In the genomic region with DNA sequence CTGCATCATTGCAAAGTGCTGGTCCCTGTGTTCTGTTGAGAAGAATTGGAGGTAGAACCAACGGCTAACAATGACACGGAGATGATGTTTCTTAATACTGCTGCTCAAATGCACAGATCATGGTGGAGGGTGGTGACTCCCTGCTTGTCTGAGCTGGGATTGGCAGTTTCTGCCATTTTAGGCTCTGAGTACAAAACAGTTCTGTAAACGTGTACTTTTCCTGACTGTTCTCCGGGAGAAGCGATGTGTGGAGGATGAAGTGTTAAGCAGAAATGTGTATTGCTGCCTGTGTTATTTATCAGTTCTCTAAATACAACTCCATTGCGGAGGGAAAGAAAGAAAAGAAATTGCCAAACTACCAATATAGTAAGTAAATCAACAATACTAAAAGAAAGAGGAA, we compare ENCODE assay signal across 22 mouse cellular contexts.
DNase-seq lines count a peak whose midpoint lies in the region; ATAC-seq and TF ChIP-seq lines count a peak whose summit lies in the region.
"Had no signal": no experiment of that assay in that cellular context is flagged by ENCODE, and none has a peak within 500 bp of the region (broad histone marks: within the 10 kb centered on the region; RNA-seq: fewer than 3 reads in every experiment).

No protein-coding gene starts in this region.

- peak; percentile 65 for ATAC-seq in frontal cortex, adult (ENCODE audit: low TSS enrichment)
- ATAC-seq in kidney, embryonic 15.5 days (replicated peaks; ENCODE audit: low FRiP score) = no peak
- ATAC-seq: activated CD4-positive, CD25-positive, alpha-beta regulatory T cell, adult 4 months; CD4-positive, CD25-positive, alpha-beta regulatory T cell, adult 4 months; Patski had no signal

- H3K4me1 ChIP-seq in kidney, embryonic 15.5 days = no peaks in the 10 kb centered on the region

- DNase-seq in frontal cortex, postnatal 14 days (ENCODE audit: low spot score in 2 of 2) = no peak
- DNase-seq in layer of hippocampus, adult 2 months (ENCODE audit: low spot score in 2 of 2) = no peak
- DNase-seq in layer of hippocampus, adult 9-10 months (ENCODE audit: low spot score) = no peak
- DNase-seq in brain, adult 2 months (ENCODE audit: low read depth, low spot score) = peak; percentile 31
- DNase-seq: adrenal gland, adult 2 months; adrenal gland, adult 8-10 months; adrenal gland, postnatal 10 days; adrenal gland, postnatal 14 days; adrenal gland, postnatal 25 days; adrenal gland, postnatal 36 days; B cell, adult 2 months; cerebellum, adult 11 months; cerebellum, adult 11-12 months; cerebellum, adult 18-20 months; cerebellum, adult 2 months had no signal

- WGBS in kidney, embryonic 15.5 days = 94% methylated on average over 6 of the region's 6 CpGs

- no peaks in the 10 kb centered on the region for H3K27me3 ChIP-seq in kidney, embryonic 15.5 days
- H3K27me3 ChIP-seq: CH12.LX, Patski had no signal

- no peak overlapping the region for H3K4me3 ChIP-seq in layer of hippocampus, adult 2 months
- no peak overlapping the region for H3K4me3 ChIP-seq in kidney, embryonic 15.5 days (replicated peaks)

- peak overlapping the region; percentile 74 for H3K27ac ChIP-seq in layer of hippocampus, adult 2 months
- no peak overlapping the region for H3K27ac ChIP-seq in kidney, embryonic 15.5 days

- H3K9me3 ChIP-seq in kidney, embryonic 15.5 days (replicated peaks) = no peaks in the 10 kb centered on the region

- TF ChIP-seq CTCF in layer of hippocampus, adult 2 months (conservative IDR thresholded peaks at IDR 0.05) = no peak

- H3K4me2 ChIP-seq in kidney, embryonic 15.5 days = no peak overlapping the region

- H3K36me3 ChIP-seq in kidney, embryonic 15.5 days = no peaks in the 10 kb centered on the region
- H3K36me3 ChIP-seq: G1E had no signal

- no peak overlapping the region for H3K9ac ChIP-seq in kidney, embryonic 15.5 days
